Mouse (Mus musculus) retina, postnatal 1 day (tissue): ENCODE data around the gene Dkk3.

Experiments used
- DNase-seq: peaks from one replicate; pipeline ENCODE4 v3.0.0-alpha.2; 2012

Dkk3 gene

DNA sequence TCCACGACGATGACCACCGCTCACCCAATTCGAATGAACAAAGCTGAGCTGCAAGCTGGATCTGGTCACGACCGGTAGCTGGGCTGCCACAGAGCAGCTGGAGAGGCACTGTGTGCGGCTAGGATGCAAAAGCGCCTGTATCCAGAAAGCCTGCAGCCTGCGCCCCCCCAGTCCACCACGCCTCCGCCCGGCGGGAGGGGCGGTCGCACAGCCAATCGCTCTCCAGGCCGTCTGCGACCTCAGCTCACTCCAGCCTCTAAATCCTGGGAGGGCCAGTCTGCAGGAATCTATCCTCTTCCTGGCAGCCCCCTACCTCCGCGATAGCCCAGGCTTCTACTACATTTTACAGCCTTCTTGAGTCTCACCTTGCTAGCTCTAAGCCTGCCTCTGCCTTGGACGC is at the start of gene Dkk3:
TSS of gene Dkk3 (minus strand) at position 116 of the 400 bp plus-strand sequence.
- peak; percentile 88 for DNase-seq

DNA sequence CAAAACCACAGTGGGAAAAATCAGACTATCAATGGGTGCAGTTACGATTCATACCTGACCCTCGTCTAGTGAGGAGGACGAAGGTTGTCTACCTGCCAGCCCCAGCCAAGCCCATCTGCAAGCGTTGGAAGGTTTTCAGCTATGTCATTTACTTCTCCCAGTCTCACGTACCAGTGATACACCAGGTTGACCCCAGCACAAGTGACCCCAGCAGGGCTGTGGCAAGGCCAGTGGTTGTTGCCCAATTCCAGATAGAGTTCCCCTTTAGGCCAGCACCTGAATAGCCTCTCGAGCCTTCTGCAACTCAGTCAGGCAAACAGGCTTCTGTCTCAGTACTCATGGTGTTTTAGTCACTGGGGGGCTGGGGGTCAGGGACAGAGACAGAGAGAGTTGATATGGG is 48.9 kb upstream of the Dkk3 start:
- no peak for DNase-seq

DNA sequence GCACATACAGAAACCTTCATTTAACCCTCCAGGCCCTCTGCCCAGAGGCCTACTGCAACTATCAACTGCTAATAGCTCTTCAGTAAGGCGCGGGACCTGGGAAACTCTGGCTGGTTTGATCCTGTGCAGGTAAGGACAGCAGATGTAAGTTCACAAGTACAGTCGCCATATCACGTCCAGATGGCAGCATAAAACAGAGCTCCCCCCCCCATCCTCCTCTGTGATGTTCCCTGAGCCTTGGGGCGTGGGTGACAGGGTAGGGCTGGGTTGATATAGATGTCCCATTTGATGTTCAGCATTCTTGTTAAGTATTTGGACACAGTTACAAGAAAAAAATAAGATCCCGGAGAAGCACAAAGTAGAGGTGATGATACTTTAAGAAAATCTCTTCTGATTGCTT is 46.7 kb upstream of the Dkk3 start:
- DNase-seq, result no peak

DNA sequence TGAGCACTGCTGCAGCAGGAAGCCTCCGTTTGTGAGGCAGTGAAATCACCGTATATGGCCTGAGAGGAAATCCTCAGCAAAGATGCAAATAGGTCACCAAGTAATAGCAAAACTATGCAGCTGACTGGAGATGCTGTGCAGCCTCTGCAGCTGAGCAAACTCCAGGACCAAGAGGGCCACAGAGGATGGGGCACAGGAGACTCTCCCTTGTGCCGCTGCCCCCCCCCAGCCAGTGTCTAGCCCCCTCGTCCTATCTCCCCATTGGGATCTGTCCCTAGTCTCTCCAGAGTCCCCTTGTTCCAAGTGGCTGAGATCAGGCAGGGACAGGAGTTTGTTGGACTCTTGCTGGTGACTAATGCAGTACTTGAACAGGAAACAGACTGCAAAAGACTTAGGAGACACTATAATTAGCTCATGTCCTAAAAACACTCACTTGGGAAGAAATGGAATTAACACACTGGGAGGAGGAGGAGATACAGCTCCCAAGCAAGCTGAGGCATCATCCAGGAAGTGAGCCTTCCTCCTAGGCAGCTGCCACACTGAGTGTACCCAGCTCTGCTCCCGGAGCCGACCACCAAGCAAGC is 45.6 kb upstream of the Dkk3 start:
- DNase-seq, result no peak

DNA sequence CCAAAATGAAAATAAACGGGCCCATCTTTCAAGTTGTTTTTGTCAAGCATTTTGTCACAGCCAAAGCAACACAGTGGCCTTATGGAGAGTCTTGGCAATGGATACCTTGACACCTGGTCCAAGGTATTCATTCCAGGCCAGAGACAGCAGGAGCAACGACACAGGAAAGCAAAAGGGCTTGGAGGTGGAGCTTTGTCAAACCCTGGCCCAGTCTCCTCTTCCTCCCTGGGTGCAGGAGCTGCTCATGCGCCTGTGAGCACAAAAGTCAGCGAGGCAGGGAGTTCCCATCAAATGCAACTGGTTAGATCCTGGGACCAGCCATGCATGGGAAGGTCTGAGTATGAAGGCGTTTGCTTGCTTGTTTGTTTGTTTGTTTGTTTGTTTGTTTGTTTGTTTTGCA is 45.1 kb upstream of the Dkk3 start:
- no peak for DNase-seq

DNA sequence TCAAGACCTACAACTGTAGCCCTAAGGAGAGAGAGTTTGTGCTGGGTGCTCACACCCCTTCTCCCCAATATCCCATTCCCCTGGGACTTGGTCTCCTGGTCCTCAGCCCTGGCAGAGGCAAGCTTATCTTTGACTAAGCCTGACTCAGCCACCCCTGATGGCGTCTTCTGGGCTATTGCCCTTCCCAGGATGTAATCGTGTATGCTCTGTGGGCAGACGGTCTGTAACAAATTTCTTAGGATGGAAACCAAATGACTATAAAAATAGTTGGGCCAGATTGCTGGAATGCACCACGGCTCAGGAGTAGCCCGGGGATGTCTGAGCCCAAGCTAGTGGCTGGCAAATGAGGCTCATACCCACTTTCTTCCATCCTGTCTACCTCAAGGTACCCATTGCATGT is 44.0 kb upstream of the Dkk3 start:
- no peak for DNase-seq

DNA sequence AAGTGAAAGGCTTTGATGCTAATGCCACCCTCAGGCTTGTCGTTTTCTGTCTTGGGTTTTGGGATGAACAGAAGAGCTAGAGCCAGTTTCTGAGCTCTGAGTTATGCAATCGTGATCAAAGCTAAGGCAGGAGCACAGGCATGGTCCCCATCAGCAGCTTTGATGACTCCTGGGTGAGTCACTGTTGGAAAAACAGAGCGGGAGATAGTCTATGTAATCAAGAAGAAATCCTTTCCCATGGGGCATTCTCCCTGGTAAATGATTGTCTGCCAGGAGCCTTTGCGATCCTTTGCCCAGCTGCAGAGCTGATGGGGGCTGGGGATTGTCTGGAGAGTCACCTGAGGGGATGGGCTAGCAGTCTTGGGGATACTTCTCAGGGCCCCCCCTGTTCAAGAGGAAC is 43.3 kb upstream of the Dkk3 start:
- no peak for DNase-seq

DNA sequence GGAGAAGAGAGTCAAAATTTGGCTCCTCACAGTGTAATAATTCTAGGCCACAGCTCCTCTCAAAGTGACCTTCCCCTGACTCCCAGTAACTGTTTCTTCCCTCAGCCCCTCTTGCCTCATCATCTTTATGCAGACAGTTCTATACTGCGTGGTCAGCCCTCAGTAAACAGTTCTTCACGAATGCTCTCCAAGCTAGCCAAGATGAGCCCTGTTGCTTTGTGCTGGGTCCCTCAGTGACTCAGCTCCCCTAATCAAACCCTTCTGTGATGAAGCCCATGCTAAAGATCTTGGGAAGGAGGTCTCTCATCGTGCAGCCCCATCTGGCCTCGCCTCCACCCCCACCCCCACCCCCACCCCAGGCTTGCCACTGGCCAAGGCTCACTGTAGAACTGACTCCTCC is 41.9 kb upstream of the Dkk3 start:
- no peak for DNase-seq

DNA sequence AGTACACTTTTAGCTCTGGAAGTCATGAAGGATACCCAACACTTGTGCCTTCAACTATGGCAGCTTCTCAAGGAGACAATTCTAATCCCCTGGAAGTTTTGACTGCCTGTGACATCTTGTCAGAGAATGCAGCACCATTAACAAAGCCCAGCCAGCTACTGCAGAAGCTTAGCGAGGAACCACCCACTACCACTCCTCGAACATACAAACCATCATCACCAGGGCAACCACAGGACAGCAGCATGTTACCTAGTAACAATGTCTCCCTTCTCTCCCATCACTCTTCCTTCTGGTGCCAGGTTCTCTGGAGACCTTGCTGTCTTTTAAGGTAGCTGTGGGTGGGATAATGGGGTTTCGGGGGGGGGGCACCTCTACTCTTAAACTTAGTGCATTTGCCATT is 40.5 kb upstream of the Dkk3 start:
- no peak for DNase-seq

DNA sequence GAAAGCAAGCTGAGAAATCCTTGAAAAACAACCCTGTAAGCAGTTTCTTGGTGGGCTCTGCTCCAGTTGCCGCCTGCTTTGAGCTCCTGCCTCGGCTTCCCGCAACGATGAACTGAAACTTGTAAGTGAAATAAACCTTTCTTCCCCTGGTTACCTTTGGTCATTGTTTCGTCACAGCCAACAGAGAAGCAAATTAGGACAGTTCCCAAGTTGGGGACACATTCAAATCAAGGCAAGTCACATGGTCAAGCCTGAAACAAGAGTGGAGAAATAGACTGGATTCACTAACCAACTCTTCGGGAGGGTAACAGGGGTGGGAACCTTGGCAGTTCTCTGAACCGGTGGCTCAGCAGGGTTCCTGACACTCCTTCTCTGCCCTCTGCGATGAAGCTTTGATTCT is 38.6 kb upstream of the Dkk3 start:
- DNase-seq, result no peak

DNA sequence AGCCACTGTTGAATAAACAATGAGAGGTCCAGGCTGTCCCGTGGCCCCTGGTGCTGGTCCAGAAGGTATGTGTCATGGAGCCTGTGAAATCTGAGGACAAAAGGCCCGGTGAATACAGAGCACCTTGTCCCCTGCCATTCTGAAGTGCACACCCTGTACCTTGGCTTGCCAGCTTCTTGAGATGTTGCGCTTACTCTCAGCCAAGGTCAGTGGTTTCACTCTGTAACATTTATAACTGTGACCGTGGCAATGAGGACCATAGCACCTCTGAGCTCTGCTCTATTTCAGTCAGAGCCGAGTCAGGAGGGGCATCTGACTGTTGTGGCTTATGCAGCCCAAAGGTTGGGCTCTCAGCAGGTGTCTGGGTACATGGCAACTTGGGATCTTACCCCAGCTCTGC is 35.4 kb upstream of the Dkk3 start:
- no peak for DNase-seq

DNA sequence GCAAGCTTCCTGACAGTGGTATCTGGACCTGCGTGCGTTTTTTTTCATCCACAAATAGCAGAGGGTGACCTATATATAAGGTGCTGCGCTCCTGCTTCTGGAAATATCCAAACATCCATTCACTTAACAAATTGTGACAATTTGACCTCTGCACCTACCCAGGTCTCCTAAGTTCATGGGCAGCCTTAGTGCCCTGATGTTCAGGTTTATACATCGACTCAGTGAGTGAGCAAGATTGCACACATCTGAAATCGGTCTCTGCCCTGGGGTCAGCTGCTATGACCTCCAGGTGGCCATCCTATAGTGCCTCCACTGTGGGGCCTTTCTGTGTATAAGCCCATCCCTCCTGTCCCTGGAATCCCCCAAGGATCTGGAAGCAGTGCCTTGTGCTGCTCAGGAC is 33.9 kb upstream of the Dkk3 start:
- DNase-seq, result no peak

DNA sequence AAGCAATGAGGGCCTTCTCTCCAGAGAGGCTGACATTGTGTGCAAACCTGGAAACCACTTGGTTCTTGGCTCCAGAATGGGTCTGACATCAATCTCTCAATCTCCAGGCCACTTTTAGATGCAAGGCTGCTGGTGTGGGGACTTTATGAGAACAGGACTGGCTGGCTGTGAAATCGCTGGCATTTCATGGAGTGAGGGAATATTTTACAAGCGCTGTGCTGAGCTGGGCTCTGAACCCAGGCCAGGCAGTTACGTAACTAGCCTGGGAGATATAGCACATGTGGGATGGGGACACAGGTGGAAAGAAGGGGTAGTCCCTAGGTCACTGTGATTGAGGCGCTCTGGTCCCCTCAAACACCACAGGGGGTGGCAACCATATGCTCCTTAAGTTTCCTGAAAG is 33.4 kb upstream of the Dkk3 start:
- no peak for DNase-seq

DNA sequence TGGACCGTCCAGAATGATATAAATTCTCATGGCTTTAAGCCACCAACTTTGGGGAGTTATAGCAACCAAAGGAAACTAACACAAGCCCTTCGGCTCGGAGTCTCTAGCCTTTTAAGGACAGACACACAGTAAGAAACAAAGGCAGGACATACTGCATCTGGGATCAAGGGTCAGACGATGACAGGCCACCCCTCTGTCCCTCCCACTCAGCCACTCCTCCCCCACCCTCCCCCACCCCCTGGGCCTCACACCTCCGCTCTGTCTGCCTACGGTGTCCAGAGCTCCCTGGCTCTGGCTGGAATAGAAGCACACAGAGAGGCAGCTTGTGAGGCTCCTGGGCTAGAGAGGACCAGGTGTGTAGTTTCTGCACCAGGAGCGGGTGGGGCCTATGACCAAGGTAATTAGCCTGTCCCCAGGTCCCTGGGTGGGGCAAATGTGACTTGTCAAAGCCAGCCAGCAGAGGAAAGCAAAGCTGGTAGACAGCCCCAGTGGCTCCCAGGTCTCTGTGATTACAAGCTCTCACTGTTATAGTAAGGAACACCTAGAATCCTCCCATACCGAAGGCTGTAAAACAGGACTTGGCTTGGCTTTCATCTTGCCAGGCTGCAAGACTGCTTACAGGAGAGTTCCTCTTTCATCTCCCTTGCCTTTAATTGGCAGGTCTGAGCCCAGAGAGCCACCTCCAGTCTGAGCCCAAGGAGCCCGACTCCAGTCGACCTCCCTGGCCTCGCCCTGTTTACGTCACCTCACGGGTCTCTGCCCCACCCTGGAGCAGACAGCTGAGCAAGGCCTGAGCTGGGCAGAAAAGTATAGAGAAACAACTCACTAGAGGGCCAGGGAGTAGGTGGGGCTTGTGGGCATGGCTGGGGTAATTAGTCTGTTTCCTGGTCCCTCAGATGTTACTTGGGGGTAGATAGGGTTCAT is 28.9 kb upstream of the Dkk3 start:
- DNase-seq, result no peak

DNA sequence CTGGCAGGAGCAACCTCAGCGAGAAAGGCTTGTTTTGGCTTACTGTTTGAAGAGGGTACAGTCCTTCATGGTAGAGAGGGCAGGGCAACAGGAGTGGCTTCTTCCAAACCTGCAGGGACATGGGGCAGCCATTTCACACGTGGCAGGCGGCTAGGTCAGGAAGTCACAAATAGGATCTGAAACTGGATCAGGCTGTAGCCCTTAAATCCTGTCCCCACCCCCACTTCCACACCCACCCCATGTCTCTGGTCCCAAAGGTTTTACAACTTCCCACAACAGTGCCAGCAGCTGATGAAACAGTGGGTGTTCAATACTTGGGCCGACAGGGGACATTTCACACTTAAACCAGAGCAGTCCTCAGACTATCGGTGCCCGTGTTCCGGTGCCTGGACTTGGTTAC is 28.0 kb upstream of the Dkk3 start:
- DNase-seq, result no peak

DNA sequence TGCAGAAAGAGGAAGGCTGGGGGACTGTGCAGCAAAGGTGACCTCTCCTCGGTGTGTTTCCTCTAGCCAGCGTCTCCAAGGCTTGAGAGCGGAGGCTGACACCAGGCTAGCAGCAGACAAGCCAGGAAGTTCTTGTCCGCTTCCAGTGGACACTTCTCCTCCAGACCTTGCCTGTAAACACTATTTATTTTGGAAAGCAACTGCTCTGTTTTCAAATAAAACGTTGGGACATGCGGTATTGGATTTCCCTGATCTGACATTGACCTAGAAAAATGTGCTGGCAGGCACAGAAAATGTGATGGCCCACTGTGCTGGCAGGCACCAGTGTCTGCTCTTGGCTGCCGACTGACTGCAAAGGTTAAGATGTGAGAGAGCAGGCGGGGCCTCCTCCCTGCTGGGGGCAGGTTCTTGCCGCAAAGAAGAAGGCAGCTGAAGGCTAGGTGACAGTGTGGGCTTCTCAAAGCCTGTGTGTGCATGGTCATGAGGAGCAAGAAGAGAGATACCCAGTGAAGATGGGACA is 26.4 kb upstream of the Dkk3 start:
- no peak for DNase-seq

DNA sequence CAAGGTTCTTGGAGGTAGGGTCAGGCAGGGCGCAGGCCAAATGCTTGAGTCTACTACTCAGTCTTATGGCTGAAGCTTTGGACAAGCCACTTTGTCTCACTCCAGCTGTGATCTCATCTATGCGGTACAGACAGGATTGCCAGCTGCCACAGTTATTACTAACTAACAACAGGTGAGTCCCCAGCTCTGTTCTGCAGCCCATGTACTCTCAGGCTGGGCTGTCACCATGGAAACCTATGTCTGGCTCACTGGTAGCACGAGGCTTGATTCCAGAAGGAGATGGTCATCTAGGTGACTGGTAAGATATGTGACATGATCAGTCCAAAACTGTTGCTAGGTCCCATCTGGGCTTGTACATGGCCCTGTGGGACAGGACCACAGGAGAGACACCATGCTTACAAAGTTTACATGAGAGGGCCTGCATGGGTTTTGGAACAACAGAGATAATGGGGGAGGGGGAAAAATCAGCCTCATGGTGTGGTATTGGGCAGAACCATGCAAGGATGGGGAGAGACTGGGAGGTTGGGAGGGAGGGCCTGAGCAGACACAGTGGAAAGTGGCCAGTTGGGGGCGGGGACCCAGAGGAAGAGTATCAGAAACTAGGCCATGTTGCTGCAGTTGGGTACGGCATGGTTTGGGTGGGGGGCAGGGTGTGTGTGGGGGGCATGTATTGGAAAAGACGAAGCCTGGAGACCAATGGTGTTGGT is 25.8 kb upstream of the Dkk3 start:
- DNase-seq, result peak; percentile 45

DNA sequence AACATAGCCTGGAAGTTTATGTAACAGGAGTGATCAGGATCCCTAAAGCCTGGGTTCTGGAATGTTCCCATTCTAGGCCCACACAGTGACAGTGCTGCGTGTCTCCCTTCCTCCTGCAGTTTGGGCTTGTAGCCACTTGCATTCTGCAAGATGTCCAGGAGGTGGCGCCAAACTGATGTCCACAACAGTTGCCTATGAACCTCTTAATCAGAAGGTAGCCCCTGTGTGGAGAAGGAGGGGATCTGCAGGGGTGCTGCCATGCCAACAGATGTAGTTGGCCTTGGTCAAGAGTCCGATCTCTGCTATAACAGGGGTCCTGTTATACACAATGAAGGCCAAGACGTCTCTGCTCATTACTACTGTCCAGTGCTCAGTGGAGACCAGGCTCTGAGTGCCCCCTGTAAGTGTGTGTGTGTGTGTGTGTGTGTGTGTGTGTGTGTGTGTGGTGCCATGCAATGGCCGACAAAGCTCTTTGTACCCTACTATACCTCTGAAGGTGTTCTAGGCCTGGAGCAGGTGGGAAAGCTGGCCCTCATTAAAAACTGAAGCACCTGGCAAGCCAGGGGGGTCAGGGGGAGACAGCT is 24.5 kb upstream of the Dkk3 start:
- DNase-seq, result peak; percentile 94

DNA sequence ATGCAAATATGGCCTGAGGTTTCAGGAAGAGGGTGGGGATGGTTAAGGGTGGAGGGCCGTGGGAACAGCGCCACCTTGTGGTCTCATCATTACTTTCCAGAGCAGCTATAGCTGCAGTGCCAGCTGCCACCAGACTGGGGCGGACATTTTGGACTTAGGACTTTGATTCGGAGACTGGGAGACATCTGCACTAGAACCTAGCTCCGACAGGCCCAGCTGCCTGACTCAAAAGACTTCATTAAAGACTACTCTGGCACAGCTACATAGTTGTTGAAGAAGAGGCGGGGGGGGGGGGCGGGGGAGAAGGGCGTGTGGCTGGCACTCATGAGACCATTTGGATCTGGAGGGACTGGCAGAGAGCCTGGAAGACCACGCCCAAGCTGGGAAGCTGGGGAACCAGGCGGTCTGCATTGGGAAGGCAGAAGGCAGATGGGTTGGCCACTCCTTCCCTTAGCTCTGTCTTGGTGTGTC is 21.4 kb upstream of the Dkk3 start:
- DNase-seq, result peak; percentile 96

DNA sequence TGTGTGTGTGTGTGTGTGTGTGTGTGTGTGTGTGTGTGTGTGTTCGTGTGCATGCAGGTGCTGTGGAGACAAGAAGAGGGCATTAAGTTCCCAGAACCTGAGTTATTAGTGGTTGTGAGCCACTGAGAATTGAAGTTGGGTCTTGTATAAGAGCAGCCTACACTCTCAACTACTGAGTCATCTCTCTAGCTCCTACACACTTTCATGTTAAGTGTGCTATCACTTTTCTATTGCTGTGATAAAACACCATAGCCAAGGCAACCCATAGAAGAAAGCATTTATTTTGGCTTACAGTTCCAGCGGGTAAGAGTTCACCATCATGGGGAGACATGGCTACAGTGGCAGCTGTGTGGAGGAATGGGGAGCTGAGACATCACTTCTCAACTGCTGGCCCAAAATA is 17.8 kb upstream of the Dkk3 start:
- no peak for DNase-seq

DNA sequence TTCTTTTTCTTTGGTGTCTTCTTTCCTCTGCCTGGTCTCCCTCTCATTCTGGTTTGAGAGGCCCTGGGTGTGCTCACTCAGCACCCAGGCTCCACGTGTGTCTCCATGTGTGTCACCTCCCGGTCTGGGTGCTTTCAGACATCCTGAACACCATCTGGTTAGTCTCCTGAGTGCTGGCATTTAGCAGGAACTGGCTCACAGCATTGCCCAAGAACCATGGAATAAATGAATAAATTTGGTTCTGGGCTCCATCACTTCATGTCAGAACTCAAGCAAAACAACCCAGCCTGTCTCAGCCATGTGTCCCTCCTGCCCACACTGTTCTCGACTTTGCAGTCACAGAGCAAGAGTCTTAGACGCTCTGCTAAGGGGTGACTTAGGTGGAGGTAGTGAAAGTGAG is 13.8 kb upstream of the Dkk3 start:
- DNase-seq, result no peak

DNA sequence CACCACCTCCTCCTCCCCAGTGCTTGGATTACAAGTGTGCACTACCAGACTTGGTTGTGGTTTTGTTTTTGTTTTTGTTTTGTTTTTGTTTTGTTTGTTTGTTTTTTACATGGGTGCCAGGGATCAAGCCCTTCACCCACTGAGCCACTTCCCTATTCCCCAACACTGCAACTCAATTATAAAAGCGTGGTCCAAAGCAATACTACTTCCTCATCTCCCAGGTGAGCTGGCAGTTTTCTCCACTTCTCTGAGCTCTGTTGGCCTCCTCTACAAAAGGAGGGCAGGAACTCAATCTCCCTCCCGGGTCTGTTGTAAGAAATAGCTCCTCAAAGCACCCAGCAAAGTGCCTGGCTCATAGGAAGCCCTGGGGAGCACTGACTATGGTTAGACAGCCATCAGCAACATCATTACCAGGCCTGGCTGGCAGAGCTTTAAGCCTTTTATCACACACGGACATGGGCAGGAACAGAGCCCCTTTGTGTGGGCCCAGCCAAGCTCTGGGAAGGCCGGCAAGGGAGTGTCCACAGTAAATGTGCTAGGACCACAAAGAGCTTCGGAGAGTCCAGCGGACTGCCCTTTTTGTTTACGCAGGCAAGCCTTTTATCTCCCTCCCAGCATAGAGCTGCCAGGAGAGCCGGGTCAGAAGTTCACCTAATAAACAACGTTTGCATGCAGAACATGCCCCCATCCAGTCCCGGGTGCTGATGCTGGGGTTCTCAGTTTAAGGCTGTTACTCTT is 11.3 kb upstream of the Dkk3 start:
- DNase-seq, result peak; percentile 96

DNA sequence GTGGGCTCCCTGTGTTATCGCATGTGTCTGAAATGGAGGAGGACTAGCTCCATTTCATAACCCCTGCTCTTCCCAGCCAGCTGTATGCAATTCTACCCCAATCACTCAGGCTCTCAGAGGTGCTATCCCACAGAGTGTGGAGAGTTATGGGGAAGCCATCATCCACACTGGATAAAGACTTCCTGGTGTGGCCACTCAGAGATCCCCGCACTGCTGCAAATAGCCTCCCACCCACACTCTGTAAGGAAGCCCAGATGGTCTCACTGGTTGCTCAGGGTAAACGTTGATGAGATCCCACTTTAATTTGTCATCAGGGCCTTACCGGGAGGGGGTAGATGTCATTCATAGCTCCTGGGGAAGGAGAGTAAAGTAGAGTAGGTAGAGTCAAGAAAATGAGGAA is 6.7 kb upstream of the Dkk3 start:
- DNase-seq, result no peak
